Mouse (Mus musculus) E14TG2a.4 (cell line): ENCODE data around the gene Tmem175.

Source experiments
- CTCF ChIP-seq: conservative IDR thresholded peaks from 2 replicates; pipeline ENCODE4 v1.5.1; 2014; ENCODE audit warnings: low read length
- NANOG ChIP-seq: IDR thresholded peaks from 2 replicates; pipeline ENCODE4 v1.6.1; 2014; ENCODE audit warnings: borderline replicate concordance, low read length, mixed read lengths
- POU5F1 ChIP-seq: IDR thresholded peaks from 2 replicates; pipeline ENCODE4 v1.6.1; 2014; ENCODE audit warnings: low read length, borderline replicate concordance

DNA sequence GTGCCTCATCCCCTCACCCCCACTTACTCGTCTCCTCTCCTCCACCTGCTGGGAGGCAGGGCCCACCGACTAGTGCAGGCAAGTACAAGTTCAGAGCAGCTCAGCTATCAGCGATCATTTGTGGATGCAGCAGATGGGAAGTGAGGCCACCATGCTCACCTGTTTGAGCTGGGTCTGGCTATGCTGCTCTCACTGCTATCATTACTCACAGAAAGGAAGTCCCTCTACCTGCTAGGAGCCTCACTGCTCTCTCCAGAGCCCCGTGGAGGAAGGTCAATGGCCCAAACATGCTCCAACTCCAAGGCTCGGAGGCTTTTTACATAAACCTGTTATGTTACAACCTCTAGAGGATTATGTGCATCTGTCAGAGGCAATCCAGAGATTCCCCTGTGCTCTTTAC, 27.8 kb downstream of the Tmem175 start:
- TF ChIP-seq CTCF, result no peak
- TF ChIP-seq POU5F1, result no peak
- no peak for TF ChIP-seq NANOG
